Mouse (Mus musculus): ENCODE data around the gene Frmd4a.

DNA sequence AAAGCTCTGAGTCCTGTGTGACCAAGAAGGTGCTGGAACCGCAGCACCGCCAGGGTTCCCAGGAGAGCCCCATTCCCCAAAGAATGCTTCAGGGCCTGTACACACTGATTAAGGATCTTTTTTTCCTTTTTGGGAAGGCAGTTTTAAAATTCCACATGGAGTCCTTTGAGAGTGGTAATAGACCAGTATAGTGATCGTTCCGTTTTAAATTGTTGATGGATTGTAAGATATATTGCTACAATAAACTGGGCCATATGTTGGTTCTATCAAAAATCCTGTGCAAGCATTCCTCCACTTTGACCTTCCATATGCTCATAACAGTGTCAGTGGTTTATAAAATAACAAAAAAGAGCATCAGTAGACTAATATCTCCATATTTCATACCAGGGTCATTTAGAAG, 424.3 kb downstream of the Frmd4a start:
- TF ChIP-seq CTCF (IDR thresholded peaks at IDR 0.05; ENCODE audit: low read depth, low read length) (no peak), GATA2 (IDR thresholded peaks at IDR 0.05; ENCODE audit: borderline replicate concordance, low read depth, low read length) (no peak), GATA1 (IDR thresholded peaks at IDR 0.05; ENCODE audit: borderline replicate concordance, low read length) (no peak)

Data from G1E (cell line).